Mouse (Mus musculus): ENCODE measurements around the gene 6430548M08Rik. TPM values are rescaled to one million over a fixed set of nuclear protein-coding genes. Genes with fewer than 3 reads are reported as not detected.
A peak's percentile ranks its signal among the peaks of the same experiment; 100 is the strongest.

The 6430548M08Rik gene
- polyA plus RNA-seq, 1 experiment from 2014 or later: 3.4 TPM

DNA sequence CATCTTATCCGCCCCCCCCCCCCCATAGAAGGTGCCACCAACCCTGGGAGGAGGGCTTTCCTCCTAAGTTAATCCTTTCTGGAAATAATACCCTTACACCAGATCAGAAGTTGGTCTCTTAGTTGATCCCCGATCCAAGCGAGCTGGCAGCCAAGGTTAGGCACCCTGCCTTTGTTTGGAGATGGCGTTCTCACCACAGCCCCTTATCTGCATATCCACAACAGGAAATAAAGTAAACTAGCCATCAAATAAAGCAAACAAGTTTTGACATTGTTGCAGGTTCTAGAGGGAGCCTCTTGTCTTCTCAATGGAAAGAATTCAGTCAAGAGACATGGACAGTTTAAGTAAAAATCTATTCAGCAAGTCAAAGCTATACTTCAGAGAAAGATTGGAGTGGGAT is 2.6 kb upstream of the 6430548M08Rik start:
- H3K27ac ChIP-seq (replicated peaks): no peak overlapping the region
- 61% methylated on average over 4 of the region's 4 CpGs for WGBS
- H3K4me3 ChIP-seq: no peak overlapping the region
- no peaks in the 10 kb centered on the region for H3K36me3 ChIP-seq (replicated peaks)
- no peak for DNase-seq (ENCODE audit: low spot score)
- peaks cover 20% of the 10 kb centered on the region for H3K4me1 ChIP-seq
- H3K9me3 ChIP-seq: no peaks in the 10 kb centered on the region
- H3K27me3 ChIP-seq (replicated peaks; ENCODE audit: low read depth, poor library complexity, severe bottlenecking): peaks cover 43% of the 10 kb centered on the region

DNA sequence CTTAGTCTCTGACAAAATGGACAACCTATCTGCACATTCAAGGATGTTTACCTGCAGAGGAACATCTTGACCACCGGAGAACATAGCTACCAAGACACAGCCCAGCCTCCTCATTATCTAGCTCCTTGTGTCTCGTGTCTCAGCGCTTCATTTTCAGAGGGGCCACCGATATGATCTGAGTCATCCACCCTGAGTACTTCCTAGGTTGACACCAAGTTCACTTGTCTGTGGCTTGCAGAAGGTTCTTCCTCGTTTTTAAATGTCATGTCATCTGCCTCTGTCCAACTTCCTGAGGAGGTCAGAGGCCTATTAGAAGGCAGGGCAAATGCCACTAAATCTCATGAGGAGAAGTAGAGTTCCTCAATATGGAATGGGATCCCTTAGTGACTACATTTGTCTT is 1.4 kb upstream of the 6430548M08Rik start:
- H3K27ac ChIP-seq (replicated peaks): no peak overlapping the region
- DNase-seq (ENCODE audit: low spot score): no peak
- H3K4me1 ChIP-seq: peaks cover 20% of the 10 kb centered on the region
- H3K27me3 ChIP-seq (replicated peaks; ENCODE audit: low read depth, poor library complexity, severe bottlenecking): peaks cover 54% of the 10 kb centered on the region
- H3K36me3 ChIP-seq (replicated peaks): no peaks in the 10 kb centered on the region
- WGBS: 81% methylated on average over 5 of the region's 5 CpGs
- no peaks in the 10 kb centered on the region for H3K9me3 ChIP-seq
- H3K4me3 ChIP-seq: no peak overlapping the region

DNA sequence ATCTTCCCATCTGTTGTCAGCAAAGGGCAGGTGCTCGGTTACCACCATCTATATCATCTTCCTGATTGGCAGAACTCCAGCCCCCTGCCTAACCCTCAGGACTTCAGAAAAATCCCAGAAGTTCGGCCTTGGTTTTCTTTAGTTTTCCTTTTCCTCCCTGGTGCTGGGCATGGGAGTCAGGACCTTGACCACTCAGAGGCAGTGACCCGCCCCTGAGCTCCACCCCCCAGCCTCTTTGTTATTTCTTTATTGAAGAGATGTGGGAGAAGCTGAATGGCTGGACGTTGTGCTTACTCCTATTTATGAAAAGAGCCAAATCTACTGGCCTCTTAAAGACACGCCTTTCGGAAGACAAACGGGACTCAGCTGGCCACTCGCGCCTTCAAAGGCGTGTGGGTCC is 646 bp upstream of the 6430548M08Rik start:
- Histone ChIP-seq H3K27me3 (replicated peaks; ENCODE audit: low read depth, poor library complexity, severe bottlenecking) (peaks cover 62% of the 10 kb centered on the region), H3K27ac (replicated peaks) (peak overlapping the region; percentile 85), H3K4me1 (peaks cover 20% of the 10 kb centered on the region), H3K36me3 (replicated peaks) (no peaks in the 10 kb centered on the region), H3K4me3 (peak overlapping the region; percentile 67), H3K9me3 (no peaks in the 10 kb centered on the region)
- no peak for DNase-seq (ENCODE audit: low spot score)
- 6% methylated on average over 10 of the region's 10 CpGs for WGBS

DNA sequence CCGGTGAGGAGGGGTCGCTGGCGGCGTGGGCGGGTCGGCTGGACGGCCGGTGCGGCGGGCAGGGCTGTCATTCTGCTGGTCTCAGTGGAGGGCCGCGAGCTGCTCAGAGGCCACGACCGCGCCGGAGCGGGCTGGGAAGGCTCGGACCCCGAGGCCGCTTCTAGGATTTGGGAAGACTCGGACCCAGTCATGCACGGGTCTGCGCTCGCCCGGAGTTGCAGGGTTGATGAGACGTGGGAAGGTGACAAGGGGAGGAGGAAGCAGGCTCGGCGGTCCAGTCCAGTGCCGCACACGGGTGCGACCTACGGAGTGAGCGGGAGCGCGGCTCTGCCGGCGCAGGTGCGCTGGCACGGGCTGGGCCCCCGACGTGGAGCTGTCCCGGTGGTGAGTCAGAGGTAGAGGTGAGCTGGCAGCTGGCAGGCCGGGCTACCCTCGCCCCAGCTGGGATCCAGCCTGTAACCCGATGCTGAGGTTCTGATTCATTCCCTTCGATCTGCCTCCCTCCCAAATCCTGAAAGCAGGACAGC is 426 bp downstream of the 6430548M08Rik start:
- H3K27ac ChIP-seq (replicated peaks): peak overlapping the region; percentile 61
- WGBS: 2% methylated on average over 46 of the region's 46 CpGs
- peaks cover 66% of the 10 kb centered on the region for H3K27me3 ChIP-seq (replicated peaks; ENCODE audit: low read depth, poor library complexity, severe bottlenecking)
- DNase-seq (ENCODE audit: low spot score): no peak
- H3K36me3 ChIP-seq (replicated peaks): no peaks in the 10 kb centered on the region
- H3K9me3 ChIP-seq: no peaks in the 10 kb centered on the region
- peak overlapping the region; percentile 67 for H3K4me3 ChIP-seq
- peaks cover 20% of the 10 kb centered on the region for H3K4me1 ChIP-seq

DNA sequence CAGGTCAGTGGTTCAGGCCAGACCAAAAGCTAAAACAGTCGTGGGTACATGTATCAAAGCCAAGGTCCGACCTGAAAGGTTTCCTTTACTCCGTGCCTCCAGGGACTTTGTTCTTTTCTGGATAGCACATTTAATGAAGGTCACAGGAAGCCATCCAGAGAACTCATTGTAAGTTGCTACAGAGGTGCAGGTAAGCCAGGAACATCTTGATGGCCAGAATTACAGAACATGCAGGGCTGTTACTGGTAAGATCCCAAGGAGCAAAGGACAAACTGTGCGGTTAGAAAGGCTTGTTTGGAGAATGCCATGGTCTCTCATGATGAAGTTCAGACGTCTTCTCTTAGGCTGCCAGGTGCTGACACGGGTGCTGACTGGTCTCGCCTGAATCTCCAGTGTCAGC is 2.6 kb downstream of the 6430548M08Rik start:
- WGBS: 81% methylated on average over 7 of the region's 7 CpGs
- no peaks in the 10 kb centered on the region for H3K36me3 ChIP-seq (replicated peaks)
- peaks cover 73% of the 10 kb centered on the region for H3K27me3 ChIP-seq (replicated peaks; ENCODE audit: low read depth, poor library complexity, severe bottlenecking)
- no peak overlapping the region for H3K27ac ChIP-seq (replicated peaks)
- H3K4me1 ChIP-seq: peaks cover 27% of the 10 kb centered on the region
- no peak for DNase-seq (ENCODE audit: low spot score)
- no peaks in the 10 kb centered on the region for H3K9me3 ChIP-seq
- H3K4me3 ChIP-seq: no peak overlapping the region

DNA sequence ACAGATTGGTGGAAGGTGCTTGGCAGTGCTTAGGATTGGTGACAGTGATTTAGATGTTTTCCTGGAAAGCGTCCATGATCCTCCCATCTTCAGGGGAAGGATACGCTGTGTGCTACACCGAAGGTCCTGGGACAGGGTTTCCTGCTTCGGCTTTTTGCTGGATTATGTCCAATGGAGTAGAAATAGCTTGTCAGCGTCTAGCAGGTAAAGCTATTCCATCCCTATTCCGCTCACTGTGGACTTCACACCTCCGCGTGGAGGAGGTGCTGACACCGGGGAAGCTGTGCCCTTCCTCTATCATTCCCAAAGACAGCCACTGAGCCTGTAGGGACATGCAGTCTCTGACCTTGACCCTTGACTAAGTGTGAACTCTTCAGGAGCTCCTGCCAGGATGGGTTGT is 4.2 kb downstream of the 6430548M08Rik start:
- no peaks in the 10 kb centered on the region for H3K9me3 ChIP-seq
- H3K27me3 ChIP-seq (replicated peaks; ENCODE audit: low read depth, poor library complexity, severe bottlenecking): peaks cover 62% of the 10 kb centered on the region
- no peaks in the 10 kb centered on the region for H3K36me3 ChIP-seq (replicated peaks)
- WGBS: 90% methylated on average over 9 of the region's 9 CpGs
- H3K4me1 ChIP-seq: peaks cover 20% of the 10 kb centered on the region
- no peak for DNase-seq (ENCODE audit: low spot score)
- no peak overlapping the region for H3K27ac ChIP-seq (replicated peaks)
- H3K4me3 ChIP-seq: no peak overlapping the region

DNA sequence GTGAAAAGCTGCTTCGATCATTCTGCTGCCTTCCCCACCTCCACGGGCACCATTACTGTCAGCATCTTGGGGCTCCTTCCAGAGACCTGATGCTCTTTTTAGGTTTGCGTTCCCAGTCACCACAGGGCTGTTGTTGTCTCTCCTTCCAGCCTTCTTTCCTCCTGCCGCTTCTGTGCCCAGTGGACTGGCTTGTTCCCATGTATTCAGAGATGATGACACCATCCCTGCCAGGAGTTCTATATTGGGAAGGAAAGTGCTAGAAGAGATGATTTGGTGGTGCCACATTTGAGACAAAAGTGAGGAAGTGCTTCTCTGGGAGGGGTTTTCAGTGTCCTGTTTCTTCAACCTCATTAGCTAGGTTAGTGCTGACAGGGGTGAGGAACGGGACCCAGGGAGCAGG is 4.9 kb downstream of the 6430548M08Rik start:
- H3K4me1 ChIP-seq: peaks cover 15% of the 10 kb centered on the region
- no peaks in the 10 kb centered on the region for H3K9me3 ChIP-seq
- H3K4me3 ChIP-seq: no peak overlapping the region
- no peaks in the 10 kb centered on the region for H3K36me3 ChIP-seq (replicated peaks)
- peaks cover 62% of the 10 kb centered on the region for H3K27me3 ChIP-seq (replicated peaks; ENCODE audit: low read depth, poor library complexity, severe bottlenecking)
- WGBS: 85% methylated on average over 5 of the region's 5 CpGs
- H3K27ac ChIP-seq (replicated peaks): no peak overlapping the region
- no peak for DNase-seq (ENCODE audit: low spot score)

DNA sequence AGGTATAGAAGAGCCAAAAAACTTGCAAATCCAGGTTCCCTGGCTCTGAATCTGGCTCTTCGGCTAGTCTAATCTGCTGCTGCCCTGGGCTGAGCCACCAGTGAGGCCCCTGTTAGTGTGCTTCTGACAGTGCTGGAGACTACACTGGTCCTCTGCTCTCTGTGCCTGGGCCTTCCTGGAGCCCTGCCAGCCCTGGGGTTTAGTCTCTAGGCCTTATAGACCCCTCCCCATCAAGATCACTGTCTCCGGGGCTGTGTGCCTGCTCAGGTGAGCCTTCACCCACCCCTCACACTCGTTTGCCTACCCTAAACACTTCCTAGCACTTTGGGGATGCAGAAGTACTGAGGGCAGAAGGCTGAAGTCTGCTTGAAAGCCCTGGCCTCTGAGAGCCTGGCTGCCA is 5.5 kb downstream of the 6430548M08Rik start:
- DNase-seq (ENCODE audit: low spot score): no peak
- Histone ChIP-seq H3K9me3 (no peaks in the 10 kb centered on the region), H3K27me3 (replicated peaks; ENCODE audit: low read depth, poor library complexity, severe bottlenecking) (peaks cover 57% of the 10 kb centered on the region), H3K4me1 (peaks cover 16% of the 10 kb centered on the region), H3K27ac (replicated peaks) (no peak overlapping the region), H3K4me3 (no peak overlapping the region), H3K36me3 (replicated peaks) (no peaks in the 10 kb centered on the region)
- WGBS: 74% methylated on average over 3 of the region's 3 CpGs

DNA sequence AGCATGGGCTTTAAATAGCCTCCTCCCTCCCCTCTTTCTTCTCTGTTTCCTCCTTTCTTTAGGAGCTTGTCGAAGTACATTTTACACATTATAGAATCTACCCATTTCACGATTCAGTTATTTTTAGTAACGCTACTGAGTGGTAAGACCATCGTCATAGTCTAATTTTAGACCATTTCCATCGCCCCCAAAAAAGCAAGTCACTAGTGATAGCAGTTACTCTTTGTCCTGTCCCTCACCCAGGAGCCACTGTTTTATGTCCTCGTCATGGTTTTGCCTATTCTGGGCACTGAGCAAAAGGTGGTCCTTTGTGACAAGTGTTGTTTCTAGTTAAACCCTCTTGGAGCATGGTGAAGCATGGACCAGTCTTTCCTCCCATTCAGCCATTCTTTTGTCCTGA is 6.0 kb downstream of the 6430548M08Rik start:
- peaks cover 18% of the 10 kb centered on the region for H3K4me1 ChIP-seq
- no peaks in the 10 kb centered on the region for H3K36me3 ChIP-seq (replicated peaks)
- H3K4me3 ChIP-seq: no peak overlapping the region
- H3K9me3 ChIP-seq: no peaks in the 10 kb centered on the region
- H3K27me3 ChIP-seq (replicated peaks; ENCODE audit: low read depth, poor library complexity, severe bottlenecking): peaks cover 52% of the 10 kb centered on the region
- WGBS: 85% methylated on average over 6 of the region's 6 CpGs
- no peak for DNase-seq (ENCODE audit: low spot score)
- no peak overlapping the region for H3K27ac ChIP-seq (replicated peaks)

DNA sequence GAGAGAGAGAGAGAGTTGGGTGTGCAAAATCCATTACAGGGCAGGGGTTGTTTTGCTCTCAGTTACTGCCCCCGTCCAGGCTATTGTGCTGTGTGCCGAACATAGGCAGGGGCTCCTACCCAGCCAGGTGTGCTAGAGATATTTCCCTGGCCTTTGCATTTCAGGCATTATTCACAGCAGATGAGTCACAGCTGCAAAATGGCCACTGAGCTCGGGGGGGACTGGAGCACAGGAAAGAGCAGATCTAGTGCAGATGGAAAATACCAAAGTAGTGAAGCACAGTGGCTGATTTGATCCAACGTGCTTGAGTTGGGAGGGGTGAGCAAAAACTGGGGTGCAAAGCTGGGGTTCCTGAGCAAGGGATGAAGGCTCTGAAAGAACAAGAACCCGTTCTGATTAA is 7.0 kb downstream of the 6430548M08Rik start:
- 75% methylated on average over 5 of the region's 5 CpGs for WGBS
- no peak overlapping the region for H3K27ac ChIP-seq (replicated peaks)
- no peak overlapping the region for H3K4me3 ChIP-seq
- DNase-seq (ENCODE audit: low spot score): no peak
- peaks cover 26% of the 10 kb centered on the region for H3K4me1 ChIP-seq
- no peaks in the 10 kb centered on the region for H3K9me3 ChIP-seq
- no peaks in the 10 kb centered on the region for H3K36me3 ChIP-seq (replicated peaks)
- H3K27me3 ChIP-seq (replicated peaks; ENCODE audit: low read depth, poor library complexity, severe bottlenecking): peaks cover 46% of the 10 kb centered on the region

DNA sequence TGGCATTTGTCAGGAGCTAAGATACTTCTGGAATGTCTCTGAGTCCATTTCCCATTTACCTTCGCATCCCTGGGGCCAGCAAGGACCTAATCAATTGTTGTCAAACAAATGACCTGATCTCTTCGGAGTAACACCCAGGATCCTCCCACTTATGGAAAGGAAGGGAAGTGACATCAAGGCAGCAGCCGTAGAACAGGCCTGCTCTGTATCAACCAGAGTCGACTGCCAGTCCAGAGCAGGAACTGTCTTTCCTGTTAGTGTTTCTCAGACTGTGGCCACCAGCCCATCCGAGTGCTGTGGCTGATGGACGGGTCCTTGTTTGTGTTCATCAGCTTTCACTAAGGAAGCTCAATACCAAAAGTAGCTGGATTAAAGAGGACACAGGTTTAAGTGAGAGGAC is 10.3 kb downstream of the 6430548M08Rik start:
- Histone ChIP-seq H3K27me3 (replicated peaks; ENCODE audit: low read depth, poor library complexity, severe bottlenecking) (peaks cover 34% of the 10 kb centered on the region), H3K4me1 (peaks cover 48% of the 10 kb centered on the region), H3K4me3 (no peak overlapping the region), H3K27ac (replicated peaks) (no peak overlapping the region), H3K36me3 (replicated peaks) (no peaks in the 10 kb centered on the region), H3K9me3 (no peaks in the 10 kb centered on the region)
- no peak for DNase-seq (ENCODE audit: low spot score)
- WGBS: 52% methylated on average over 6 of the region's 6 CpGs

DNA sequence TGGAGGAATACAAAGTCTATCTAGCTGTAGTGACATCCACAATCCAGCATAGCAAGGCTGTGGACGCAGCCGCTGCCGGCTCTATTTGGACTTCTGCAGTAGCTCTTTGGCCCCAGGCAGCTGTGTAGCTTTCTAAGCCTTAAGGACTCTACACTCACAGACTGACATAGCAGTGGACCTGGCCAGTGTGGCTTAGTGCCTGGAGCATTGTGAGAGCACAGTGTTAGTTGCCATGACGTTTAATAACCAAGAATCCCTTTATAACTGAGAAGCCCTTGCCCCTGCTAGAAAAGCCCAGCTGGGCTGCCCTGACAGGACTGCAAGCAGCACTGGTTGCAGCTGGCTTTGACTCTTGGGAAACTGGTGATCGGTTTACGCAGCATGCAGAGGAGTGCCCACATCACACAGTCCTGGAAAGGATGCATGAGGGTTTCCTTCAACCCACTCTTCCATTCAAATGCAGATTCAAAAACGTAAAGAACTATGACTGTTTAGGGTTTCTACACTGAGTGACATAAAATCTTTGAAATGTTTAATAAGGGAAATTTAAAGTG is 11.0 kb downstream of the 6430548M08Rik start:
- Histone ChIP-seq H3K9me3 (no peaks in the 10 kb centered on the region), H3K4me1 (peaks cover 55% of the 10 kb centered on the region), H3K36me3 (replicated peaks) (no peaks in the 10 kb centered on the region), H3K27ac (replicated peaks) (no peak overlapping the region), H3K4me3 (no peak overlapping the region), H3K27me3 (replicated peaks; ENCODE audit: low read depth, poor library complexity, severe bottlenecking) (peaks cover 27% of the 10 kb centered on the region)
- 56% methylated on average over 7 of the region's 7 CpGs for WGBS
- no peak for DNase-seq (ENCODE audit: low spot score)

DNA sequence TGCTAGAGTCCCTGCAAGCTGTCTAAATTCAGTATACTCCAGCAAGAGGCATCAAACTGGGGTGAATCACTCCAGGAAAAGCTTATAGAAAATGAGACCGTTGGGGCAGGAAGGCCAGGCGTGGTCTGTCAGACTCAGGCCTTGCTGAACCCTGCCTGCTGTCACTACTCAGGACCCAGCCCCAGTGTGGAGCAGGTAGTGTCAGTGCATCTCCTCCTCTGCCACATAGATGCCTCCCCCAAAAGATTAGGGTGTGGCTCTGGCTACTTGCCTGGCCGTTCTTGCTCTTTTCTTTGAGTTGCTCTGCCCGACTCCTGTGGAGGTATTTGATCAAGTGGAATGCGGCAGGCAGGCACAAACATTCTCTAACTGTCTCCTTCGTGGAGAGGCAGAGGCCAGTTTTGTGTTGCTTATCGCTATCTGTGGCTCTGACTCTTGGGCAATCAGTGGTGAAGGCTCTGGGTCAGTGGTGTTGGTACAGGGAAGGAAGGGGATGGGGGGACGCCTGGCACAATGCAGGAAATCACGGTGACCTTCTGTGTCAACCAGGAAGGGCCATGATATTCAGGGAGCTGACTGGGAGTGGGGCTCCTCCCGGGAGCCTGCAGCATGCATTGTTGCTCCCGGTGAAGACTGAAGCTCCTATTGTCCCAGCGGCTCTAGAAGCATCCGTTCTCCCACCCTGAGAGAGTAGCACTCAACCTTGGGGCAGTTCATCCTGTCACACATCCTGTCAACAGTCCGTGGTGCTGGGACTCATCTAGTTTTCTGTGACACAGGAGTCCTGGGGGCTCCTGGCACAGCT is 12.6 kb downstream of the 6430548M08Rik start:
- peaks cover 58% of the 10 kb centered on the region for H3K4me1 ChIP-seq
- H3K9me3 ChIP-seq: no peaks in the 10 kb centered on the region
- no peak overlapping the region for H3K4me3 ChIP-seq
- H3K27ac ChIP-seq (replicated peaks): 0 out of 2 replicates have a peak overlapping the region, but pooled peaks have one; percentile 21
- H3K27me3 ChIP-seq (replicated peaks; ENCODE audit: low read depth, poor library complexity, severe bottlenecking): peaks cover 19% of the 10 kb centered on the region
- DNase-seq (ENCODE audit: low spot score): no peak
- WGBS: 26% methylated on average over 14 of the region's 14 CpGs
- no peaks in the 10 kb centered on the region for H3K36me3 ChIP-seq (replicated peaks)
